18 mouse cellular contexts compared by ENCODE assay signal in genomic region chrX:99556876-99557354, GRCm38 (mm10).
DNase-seq lines count a peak whose midpoint lies in the region; ATAC-seq lines count a peak whose summit lies in the region.
"Had no signal": no experiment of that assay in that cellular context is flagged by ENCODE, and none has a peak within 500 bp of the region (broad histone marks: within the 10 kb centered on the region; RNA-seq: fewer than 3 reads in every experiment).

No protein-coding gene starts in this region.

- no peak overlapping the region for H3K9ac ChIP-seq in midbrain, embryonic 16.5 days (ENCODE audit: low read depth, low read length)
- no peak overlapping the region for H3K9ac ChIP-seq in forebrain, embryonic 15.5 days (replicated peaks)
- H3K9ac ChIP-seq in midbrain, embryonic 15.5 days, result no peak overlapping the region
- H3K9ac ChIP-seq: embryonic facial prominence, embryonic 12.5 days; liver, postnatal 0 days had no signal

- peaks cover 46% of the 10 kb centered on the region for H3K4me1 ChIP-seq in midbrain, embryonic 10.5 days
- H3K4me1 ChIP-seq in midbrain, embryonic 16.5 days (ENCODE audit: control insufficient read depth, insufficient read depth, low read length), result peaks cover 12% of the 10 kb centered on the region
- H3K4me1 ChIP-seq in forebrain, embryonic 15.5 days, result peaks cover 31% of the 10 kb centered on the region
- H3K4me1 ChIP-seq in midbrain, embryonic 15.5 days, result peaks cover 10% of the 10 kb centered on the region
- H3K4me1 ChIP-seq: embryonic facial prominence, embryonic 12.5 days had no signal

- no peaks in the 10 kb centered on the region for H3K36me3 ChIP-seq in midbrain, embryonic 10.5 days
- no peaks in the 10 kb centered on the region for H3K36me3 ChIP-seq in midbrain, embryonic 16.5 days (ENCODE audit: control insufficient read depth, insufficient read depth, low read length)
- H3K36me3 ChIP-seq in forebrain, embryonic 15.5 days, result no peaks in the 10 kb centered on the region
- no peaks in the 10 kb centered on the region for H3K36me3 ChIP-seq in midbrain, embryonic 15.5 days (replicated peaks)
- H3K36me3 ChIP-seq: embryonic facial prominence, embryonic 12.5 days; G1E had no signal

- no peak overlapping the region for H3K4me2 ChIP-seq in midbrain, embryonic 16.5 days (ENCODE audit: low read length)
- H3K4me2 ChIP-seq in forebrain, embryonic 15.5 days (replicated peaks), result no peak overlapping the region
- no peak overlapping the region for H3K4me2 ChIP-seq in midbrain, embryonic 15.5 days
- H3K4me2 ChIP-seq: embryonic facial prominence, embryonic 12.5 days had no signal

- H3K9me3 ChIP-seq in midbrain, embryonic 10.5 days (replicated peaks), result no peaks in the 10 kb centered on the region
- no peaks in the 10 kb centered on the region for H3K9me3 ChIP-seq in midbrain, embryonic 16.5 days (replicated peaks; ENCODE audit: control insufficient read depth, low read length, poor library complexity, severe bottlenecking)
- no peaks in the 10 kb centered on the region for H3K9me3 ChIP-seq in forebrain, embryonic 15.5 days
- no peaks in the 10 kb centered on the region for H3K9me3 ChIP-seq in midbrain, embryonic 15.5 days
- H3K9me3 ChIP-seq: embryonic facial prominence, embryonic 12.5 days; G1E had no signal

- H3K4me3 ChIP-seq in midbrain, embryonic 10.5 days, result no peak overlapping the region; the same call in 1 of the 2 replicates
- no peak overlapping the region for H3K4me3 ChIP-seq in midbrain, embryonic 16.5 days (ENCODE audit: low read depth, low read length)
- no peak overlapping the region for H3K4me3 ChIP-seq in forebrain, embryonic 15.5 days
- H3K4me3 ChIP-seq in midbrain, embryonic 15.5 days, result no peak overlapping the region
- H3K4me3 ChIP-seq: embryonic facial prominence, embryonic 12.5 days had no signal

- no peak for ATAC-seq in midbrain, embryonic 16.5 days
- no peak; the same call in 1 of the 2 replicates for ATAC-seq in forebrain, embryonic 15.5 days (replicated peaks)
- peak; percentile 28; the same call in 1 of the 2 replicates for ATAC-seq in midbrain, embryonic 15.5 days (replicated peaks)
- ATAC-seq: intestine, postnatal 0 days; liver, postnatal 0 days had no signal

- H3K27me3 ChIP-seq in midbrain, embryonic 10.5 days (ENCODE audit: low read depth, poor library complexity, severe bottlenecking), result peaks cover 98% of the 10 kb centered on the region
- peaks cover 21% of the 10 kb centered on the region for H3K27me3 ChIP-seq in midbrain, embryonic 16.5 days (ENCODE audit: control insufficient read depth, insufficient read depth, low read depth, low read length)
- H3K27me3 ChIP-seq in forebrain, embryonic 15.5 days, result no peaks in the 10 kb centered on the region
- H3K27me3 ChIP-seq in midbrain, embryonic 15.5 days (replicated peaks), result peaks cover 40% of the 10 kb centered on the region

- peak; percentile 43 for DNase-seq in midbrain, embryonic 10.5 days (ENCODE audit: low spot score)
- peak; percentile 57 for DNase-seq in WW6 (ENCODE audit: low read depth, low spot score)
- DNase-seq in cerebellum, postnatal 36 days, result no peak
- DNase-seq in cerebellum, postnatal 14 days, result no peak
- DNase-seq in adrenal gland, postnatal 36 days, result no peak
- DNase-seq: adrenal gland, adult 2 months; B cell, adult 2 months; cerebellum, adult 18-20 months; heart, postnatal 4 days; liver; liver, postnatal 0 days; thymus, adult 18-20 months had no signal

- peak overlapping the region; percentile 79 for H3K27ac ChIP-seq in midbrain, embryonic 10.5 days (replicated peaks)
- H3K27ac ChIP-seq in midbrain, embryonic 16.5 days (ENCODE audit: low read length), result no peak overlapping the region
- H3K27ac ChIP-seq in forebrain, embryonic 15.5 days (replicated peaks), result peak overlapping the region; percentile 81
- H3K27ac ChIP-seq in midbrain, embryonic 15.5 days, result peak overlapping the region; percentile 20; the same call in 1 of the 2 replicates
- H3K27ac ChIP-seq: embryonic facial prominence, embryonic 12.5 days had no signal

- WGBS in midbrain, embryonic 10.5 days, result 17% methylated on average over 8 of the region's 8 CpGs
- whole genome bisulfite sequencing in midbrain, embryonic 16.5 days, result 23% methylated on average over 8 of the region's 8 CpGs
- 20% methylated on average over 8 of the region's 8 CpGs for WGBS in forebrain, embryonic 15.5 days
- 27% methylated on average over 8 of the region's 8 CpGs for WGBS in midbrain, embryonic 15.5 days

Comparison
In these comparisons a context has a peak if more than half of its experiments do, and no peak if none do; other contexts are left out.
1. DNase-seq: peak in midbrain, embryonic 10.5 days (single experiment) and WW6 (single experiment); none in cerebellum, postnatal 36 days (0 of 2), cerebellum, postnatal 14 days (0 of 2) and adrenal gland, postnatal 36 days (0 of 2).